In the genomic region with DNA sequence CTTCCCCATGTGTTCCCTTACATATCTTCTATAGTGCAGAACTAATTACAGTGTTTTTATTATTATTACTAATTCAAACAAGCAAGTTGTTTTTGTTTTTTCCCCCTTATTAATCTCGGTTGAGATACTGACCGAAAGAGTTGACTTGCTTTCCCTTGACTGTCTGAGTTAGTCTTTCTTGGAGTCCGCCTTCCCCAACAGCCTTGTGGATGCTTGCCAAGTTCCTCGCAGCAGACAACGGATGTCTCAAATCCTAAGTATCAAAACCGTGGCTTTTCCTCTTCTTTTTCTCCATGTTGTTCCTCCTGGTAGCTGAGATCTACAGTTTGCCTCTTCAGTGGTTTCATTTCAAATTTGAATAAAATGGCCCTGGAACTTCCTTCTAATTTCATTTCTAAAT, we compare ENCODE assay signal across 8 mouse cellular contexts.
A peak's percentile ranks its signal among the peaks of the same experiment; 100 is the strongest.
DNase-seq lines count a peak whose midpoint lies in the region.

No protein-coding gene starts in this region.

- intact Hi-C loops in heart, postnatal 36 days (cut with DNase I) = no loop called here

- DNase-seq in adrenal gland, postnatal 10 days = peak; percentile 46
- DNase-seq in adrenal gland, adult 2 months = no peak
- DNase-seq in heart, postnatal 36 days = peak; percentile 3 to 5
- no peak for DNase-seq in heart, adult 11 months
- peak; percentile 20 for DNase-seq in right cerebral cortex, postnatal 14 days
- DNase-seq in right cerebral cortex, adult 2 months (ENCODE audit: low spot score in 2 of 2) = no peak
- DNase-seq in testis, postnatal 14 days (ENCODE audit: low spot score) = peak; percentile 8
- DNase-seq in spleen, postnatal 14 days (ENCODE audit: low spot score in 2 of 2) = no peak

Comparison
In these comparisons a context has a peak if more than half of its experiments do, and no peak if none do; other contexts are left out.
1. DNase-seq: peak in adrenal gland, postnatal 10 days (single experiment), heart, postnatal 36 days (2 of 2), right cerebral cortex, postnatal 14 days (single experiment) and testis, postnatal 14 days (single experiment); none in adrenal gland, adult 2 months (single experiment), heart, adult 11 months (single experiment), right cerebral cortex, adult 2 months (0 of 2) and spleen, postnatal 14 days (0 of 2).